Mouse (Mus musculus) kidney, embryonic 16.5 days (tissue): ENCODE results near the gene Gpr162. TPM values are rescaled to one million over a fixed set of nuclear protein-coding genes. Genes with fewer than 3 reads are reported as not detected.

Experiments
- ATAC-seq: fragments of 200-750 bp; cut with Nextera tagmentation; 2 replicates; pipeline ENCODE4 v1.8.0; 2017; ENCODE audit warnings: moderate TSS enrichment; ENCODE audit not compliant: low FRiP score, low TSS enrichment
- H3K27ac ChIP-seq: fragments of 300-500 bp; sonication (generic); 2 replicates; pipeline ENCODE4 v1.5.1; 2014; ENCODE audit warnings: low read length
- H3K27me3 ChIP-seq: fragments of 300-500 bp; sonication (generic); 2 replicates; pipeline ENCODE4 v1.6.1; 2014; ENCODE audit warnings: low read length, control low read depth, mixed read lengths; ENCODE audit not compliant: insufficient read depth
- H3K36me3 ChIP-seq: fragments of 300-500 bp; sonication (generic); 2 replicates; pipeline ENCODE4 v1.6.1; 2014; ENCODE audit warnings: low read length, control low read depth, mixed read lengths; ENCODE audit not compliant: insufficient read depth
- H3K4me1 ChIP-seq: fragments of 300-500 bp; sonication (generic); 2 replicates; pipeline ENCODE4 v1.6.1; 2014; ENCODE audit warnings: low read length, control low read depth, mixed read lengths; ENCODE audit not compliant: insufficient read depth
- H3K4me2 ChIP-seq: fragments of 300-500 bp; sonication (generic); replicated peaks from 2 replicates; pipeline ENCODE4 v1.6.1; 2014; ENCODE audit warnings: low read depth, low read length
- H3K4me3 ChIP-seq: fragments of 300-500 bp; sonication (generic); 2 replicates; pipeline ENCODE4 v1.5.1; 2014; ENCODE audit warnings: mild to moderate bottlenecking, low read length
- H3K9ac ChIP-seq: fragments of 300-500 bp; sonication (generic); replicated peaks from 2 replicates; pipeline ENCODE4 v1.6.1; 2014; ENCODE audit warnings: low read length
- H3K9me3 ChIP-seq: fragments of 300-500 bp; sonication (generic); 2 replicates; pipeline ENCODE4 v1.6.1; 2016; ENCODE audit warnings: low read length, control low read depth
- WGBS: fragments of 180-500 bp; shearing (Covaris S2); extraction: QIAGEN DNeasy Blood & Tissue Kit; methylation state at CpG from one replicate; pipeline ENCODE4 v1.1.7; 2014; 5-methylcytosine and 5-hydroxymethylcytosine counted together
- polyA plus RNA-seq: library from polyadenylated mRNA; unstranded; fragments of >200 nt; fragmentation: Nextera tagmentation; extraction: Ambion mirVana; gene quantifications from 2 replicates; pipeline ENCODE4 v1.2.1, GENCODE M21; 2015

The Gpr162 gene
- 1.1 and 1.4 TPM in 2 replicates for polyA plus RNA-seq

DNA sequence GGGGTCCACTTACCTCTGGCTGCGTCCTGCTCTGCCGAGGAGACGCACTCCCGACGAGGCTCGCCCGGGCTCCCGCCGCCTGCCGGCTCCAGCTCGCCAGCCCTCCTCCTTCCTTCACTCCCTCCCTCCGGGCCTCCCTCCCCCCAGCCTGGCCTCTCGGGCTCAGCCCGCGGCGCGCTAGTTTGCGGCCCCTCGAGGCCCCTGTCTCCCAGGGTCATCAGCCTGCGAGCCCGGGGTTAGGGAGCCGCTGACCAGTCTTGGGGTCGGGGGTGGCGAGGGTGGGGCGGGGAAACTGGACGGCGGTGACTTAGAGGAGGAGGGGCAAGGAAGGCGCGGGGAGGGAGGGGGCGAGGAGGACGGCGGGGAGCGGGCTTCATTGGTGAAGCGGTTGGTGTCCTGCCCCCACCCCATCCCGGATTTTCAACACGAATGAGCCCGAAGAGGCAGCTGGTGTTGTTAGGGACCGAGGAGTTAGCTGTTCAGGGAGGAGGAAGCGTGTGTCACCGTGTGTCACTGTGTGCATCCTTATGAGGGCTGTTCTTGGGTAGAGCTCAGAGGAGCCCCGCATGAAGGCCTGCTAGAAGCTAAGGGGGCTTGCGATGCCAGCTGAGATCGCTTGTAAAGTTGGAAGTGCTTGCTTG is at the start of gene Gpr162:
Gpr162 (minus strand) TSS at position 326 of the 641 bp plus-strand sequence.
- Histone ChIP-seq H3K27me3 (peaks cover 15% of the 10 kb centered on the region; the same call in 1 of the 2 replicates), H3K9me3 (no peaks in the 10 kb centered on the region), H3K4me2 (peak within 1 kb of the TSS; percentile 98), H3K4me1 (peaks cover 26% of the 10 kb centered on the region), H3K27ac (no peak within 1 kb of the TSS), H3K36me3 (no peaks in the 10 kb centered on the region), H3K9ac (peak within 1 kb of the TSS; percentile 80), H3K4me3 (peak within 1 kb of the TSS; percentile 58)
- peak; percentile 70 for ATAC-seq
- WGBS: 1% methylated on average over 41 of the region's 43 CpGs

DNA sequence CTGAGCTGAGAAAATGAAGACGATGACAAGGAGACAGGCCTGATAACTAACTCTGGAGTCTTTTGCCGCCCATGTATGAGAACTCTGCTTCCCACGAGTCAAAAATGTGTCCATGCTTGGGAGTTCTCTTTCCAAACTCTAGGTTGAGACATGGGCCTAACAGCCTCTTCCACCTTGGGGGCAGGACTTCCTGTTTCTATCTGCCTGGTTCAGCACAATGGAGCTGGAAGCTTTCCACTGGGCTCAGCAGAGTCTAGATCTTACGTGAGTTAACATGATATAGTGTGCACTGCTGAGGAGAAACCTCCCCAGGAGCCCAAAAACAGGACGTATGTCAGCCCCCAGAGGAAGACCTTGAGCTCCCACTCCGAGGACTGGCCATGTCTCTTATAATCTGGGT is 49.4 kb upstream of the Gpr162 start:
- Histone ChIP-seq H3K27ac (no peak overlapping the region), H3K9ac (no peak overlapping the region)
- no peak for ATAC-seq

DNA sequence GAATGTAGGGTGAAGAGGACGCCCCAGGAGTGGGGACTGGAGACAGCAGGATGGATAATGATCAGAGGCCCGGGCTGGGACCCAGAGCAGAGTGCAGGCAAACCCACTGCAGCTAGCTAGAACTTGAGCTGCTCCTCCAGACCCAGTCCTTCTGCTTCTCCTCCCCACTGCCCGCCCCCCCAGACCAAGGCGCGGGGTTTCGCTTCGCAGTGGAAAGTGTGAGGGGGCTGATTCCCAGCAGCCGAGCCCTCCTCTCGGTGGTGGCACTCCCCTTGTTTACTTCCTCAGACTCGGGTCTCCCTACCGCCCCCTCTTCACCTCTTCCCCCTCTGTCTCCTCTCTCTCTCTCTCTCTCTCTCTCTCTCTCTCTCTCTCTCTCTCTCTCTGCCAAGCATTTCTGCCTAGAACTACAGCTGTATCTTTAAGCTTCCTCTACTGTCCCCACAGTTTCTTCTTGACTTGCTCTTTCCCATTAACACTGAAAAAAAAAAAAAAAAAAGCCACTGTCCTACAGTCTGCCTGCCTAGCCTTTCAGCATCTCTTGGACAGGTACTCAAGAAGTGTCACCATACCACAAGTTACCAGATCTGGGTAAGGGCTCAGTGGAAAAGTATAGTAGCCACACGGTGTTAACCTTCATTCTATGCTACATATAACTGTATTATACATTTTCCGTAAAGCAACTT is 47.9 kb upstream of the Gpr162 start, which contains the start of gene Lag3:
Lag3 (minus strand) TSS at position 173 of the 686 bp plus-strand sequence.
- Histone ChIP-seq H3K4me1 (peaks cover 39% of the 10 kb centered on the region), H3K36me3 (peaks cover 23% of the 10 kb centered on the region), H3K4me3 (no peak within 1 kb of the TSS), H3K9me3 (no peaks in the 10 kb centered on the region), H3K4me2 (peak within 1 kb of the TSS; percentile 31; the same call in 1 of the 2 replicates), H3K27me3 (no peaks in the 10 kb centered on the region), H3K9ac (no peak within 1 kb of the TSS; the same call in 1 of the 2 replicates), H3K27ac (no peak within 1 kb of the TSS)
- WGBS: 19% methylated on average over 10 of the region's 13 CpGs
- no peak for ATAC-seq

More for the DNA sequence above, 49.4 kb upstream of the Gpr162 start:
- no peak overlapping the region for H3K4me2 ChIP-seq
- WGBS: 70% methylated on average over 6 of the region's 6 CpGs
- H3K36me3 ChIP-seq: peaks cover 23% of the 10 kb centered on the region
- no peak overlapping the region for H3K4me3 ChIP-seq
- peaks cover 39% of the 10 kb centered on the region for H3K4me1 ChIP-seq
- no peaks in the 10 kb centered on the region for H3K9me3 ChIP-seq
- no peaks in the 10 kb centered on the region for H3K27me3 ChIP-seq

DNA sequence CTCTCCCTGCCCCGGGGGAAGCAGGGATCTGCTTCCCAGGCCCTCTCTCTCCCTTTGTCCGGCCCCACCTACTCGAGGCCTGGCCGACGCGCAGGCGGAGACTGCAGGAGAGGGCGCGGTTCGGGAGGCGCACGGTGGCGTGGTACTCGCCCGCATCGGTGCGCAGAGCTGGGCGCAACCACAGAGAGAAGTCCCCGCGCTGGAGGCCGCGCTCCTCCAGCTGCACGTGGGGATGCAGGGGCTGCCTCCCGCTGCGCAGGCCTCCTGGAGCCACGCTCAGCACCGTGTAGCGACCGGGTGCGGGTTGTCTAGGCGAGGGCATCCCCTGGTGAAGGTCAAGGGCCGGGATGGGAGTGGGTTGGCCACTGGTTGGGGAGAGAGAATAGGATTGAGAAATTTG is 46.2 kb upstream of the Gpr162 start:
- Histone ChIP-seq H3K4me3 (peak overlapping the region; percentile 14), H3K27me3 (no peaks in the 10 kb centered on the region), H3K4me1 (peaks cover 29% of the 10 kb centered on the region), H3K4me2 (peak overlapping the region; percentile 41), H3K27ac (no peak overlapping the region; the same call in 1 of the 2 replicates), H3K9ac (peak overlapping the region; percentile 50), H3K36me3 (peaks cover 23% of the 10 kb centered on the region), H3K9me3 (no peaks in the 10 kb centered on the region)
- WGBS: 4% methylated on average over 32 of the region's 32 CpGs
- peak; percentile 23; the same call in 1 of the 2 replicates for ATAC-seq

DNA sequence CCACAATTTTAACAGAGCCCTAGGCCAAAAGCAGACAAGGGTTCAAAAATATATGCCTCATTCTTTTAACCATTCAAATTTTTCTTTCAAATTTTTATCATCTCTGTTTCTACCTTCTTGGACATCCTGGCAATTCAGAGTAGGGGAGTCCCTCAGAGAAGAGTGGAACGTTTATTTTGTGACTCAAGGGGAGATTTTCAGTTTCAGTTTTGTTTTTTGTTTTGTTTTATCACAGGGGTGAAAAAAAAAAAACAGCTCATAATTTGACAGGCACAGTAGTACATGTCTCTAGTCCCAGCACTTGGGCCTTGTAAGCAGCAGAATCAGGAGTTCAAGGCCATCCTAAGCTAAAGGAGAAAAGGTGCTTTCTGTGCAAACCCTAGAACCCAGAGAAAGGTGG is 44.0 kb upstream of the Gpr162 start:
- Histone ChIP-seq H3K4me2 (no peak overlapping the region), H3K4me3 (no peak overlapping the region), H3K4me1 (peaks cover 26% of the 10 kb centered on the region), H3K9me3 (no peaks in the 10 kb centered on the region), H3K36me3 (0 out of 2 replicates have a peak, but pooled peaks cover 3% of the 10 kb centered on the region), H3K27me3 (no peaks in the 10 kb centered on the region), H3K27ac (no peak overlapping the region), H3K9ac (no peak overlapping the region)
- no peak for ATAC-seq
- 79% methylated on average over 1 of the region's 1 CpGs for WGBS

DNA sequence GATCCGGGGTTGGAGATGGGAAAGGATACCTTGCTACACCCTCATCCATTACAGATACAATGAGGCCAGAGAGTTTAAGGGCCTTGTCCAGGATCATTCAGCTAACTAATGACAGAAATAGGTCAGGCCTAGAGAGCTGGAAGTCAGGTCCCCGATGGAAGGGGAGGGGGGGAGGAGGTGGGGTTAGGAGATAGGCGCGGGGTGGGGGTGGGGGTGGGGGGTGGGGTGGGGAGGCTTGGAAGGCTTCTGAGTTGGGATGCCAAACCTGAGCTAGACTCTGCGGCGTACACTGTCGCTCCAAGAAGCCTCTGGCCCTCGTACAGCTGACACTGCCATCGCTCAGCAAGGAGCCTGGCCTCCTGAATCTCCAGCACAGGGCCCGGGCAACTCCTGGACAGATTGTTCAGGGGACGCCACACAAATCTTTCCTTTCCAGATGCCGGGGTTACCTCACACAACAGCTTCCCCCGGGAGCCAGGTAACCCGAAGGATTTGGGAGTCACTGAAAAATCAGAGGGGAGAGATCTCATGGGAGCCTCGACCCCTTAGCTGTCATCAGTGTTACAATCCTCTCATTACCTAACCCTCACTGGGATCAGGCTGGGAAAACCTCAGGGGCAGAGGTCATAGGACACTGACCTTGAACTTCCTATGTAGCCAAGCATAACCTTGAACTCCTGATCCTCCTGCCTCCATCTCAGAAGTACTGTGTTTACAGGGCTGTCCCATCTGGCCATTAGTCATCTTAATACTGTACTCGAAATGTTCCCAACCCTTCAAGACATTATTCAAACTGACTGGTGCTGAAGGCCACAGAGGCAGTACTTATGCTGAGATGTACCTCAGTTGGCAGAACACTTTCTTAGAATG is 41.4 kb upstream of the Gpr162 start:
- peaks cover 21% of the 10 kb centered on the region for H3K4me1 ChIP-seq
- H3K27ac ChIP-seq: peak overlapping the region; percentile 99
- H3K9ac ChIP-seq: peak overlapping the region; percentile 77
- H3K4me3 ChIP-seq: peak overlapping the region; percentile 61
- H3K27me3 ChIP-seq: no peaks in the 10 kb centered on the region
- 0 out of 2 replicates have a peak, but pooled peaks have one; percentile 3 for ATAC-seq
- 43% methylated on average over 14 of the region's 16 CpGs for WGBS
- no peaks in the 10 kb centered on the region for H3K36me3 ChIP-seq
- H3K4me2 ChIP-seq: peak overlapping the region; percentile 73
- no peaks in the 10 kb centered on the region for H3K9me3 ChIP-seq

DNA sequence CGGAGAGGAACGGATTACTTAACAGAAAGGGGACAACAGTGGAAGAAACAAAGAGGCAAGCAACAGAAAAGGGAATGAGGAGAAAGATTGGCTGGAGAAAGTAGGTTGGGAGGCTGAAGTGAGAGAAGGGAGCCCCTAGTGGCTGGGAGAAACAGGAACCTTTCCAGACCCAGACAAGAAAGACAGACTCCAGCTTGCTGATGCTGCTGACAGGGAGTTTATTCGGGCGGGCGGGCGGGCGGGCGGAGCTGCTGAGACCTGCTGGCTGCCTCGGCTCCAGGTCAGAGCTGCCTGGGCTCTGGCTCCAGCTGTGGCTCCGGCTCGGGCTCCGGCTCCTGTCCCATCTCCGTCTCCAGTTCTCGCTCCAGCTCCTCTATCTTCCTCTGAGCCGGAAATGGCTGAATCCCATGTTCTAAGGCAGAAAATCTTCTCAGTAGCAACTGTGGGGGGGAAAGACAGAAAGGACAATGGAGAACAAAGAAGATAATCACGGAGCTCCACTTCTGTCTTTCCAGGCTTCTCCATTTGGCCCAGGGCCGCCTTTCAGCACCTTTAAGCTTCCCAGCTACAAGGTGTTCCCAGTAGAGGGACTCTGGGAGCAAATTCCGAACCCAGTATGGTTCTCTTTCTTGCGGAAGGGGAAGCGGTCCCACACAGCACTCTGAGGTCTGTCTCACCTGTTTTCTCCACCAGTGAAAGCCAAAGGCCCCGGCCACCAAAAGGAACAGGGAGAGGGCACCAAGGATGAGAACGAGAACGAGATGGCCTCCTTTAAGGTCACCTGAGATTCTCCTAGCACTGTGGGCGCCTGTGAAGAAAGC is 40.6 kb upstream of the Gpr162 start:
- Histone ChIP-seq H3K27ac (peak overlapping the region; percentile 99), H3K36me3 (no peaks in the 10 kb centered on the region), H3K4me1 (peaks cover 13% of the 10 kb centered on the region), H3K27me3 (no peaks in the 10 kb centered on the region), H3K4me2 (peak overlapping the region; percentile 73), H3K9me3 (no peaks in the 10 kb centered on the region), H3K4me3 (peak overlapping the region; percentile 61), H3K9ac (peak overlapping the region; percentile 77)
- ATAC-seq: peak; percentile 75
- 7% methylated on average over 24 of the region's 24 CpGs for WGBS

DNA sequence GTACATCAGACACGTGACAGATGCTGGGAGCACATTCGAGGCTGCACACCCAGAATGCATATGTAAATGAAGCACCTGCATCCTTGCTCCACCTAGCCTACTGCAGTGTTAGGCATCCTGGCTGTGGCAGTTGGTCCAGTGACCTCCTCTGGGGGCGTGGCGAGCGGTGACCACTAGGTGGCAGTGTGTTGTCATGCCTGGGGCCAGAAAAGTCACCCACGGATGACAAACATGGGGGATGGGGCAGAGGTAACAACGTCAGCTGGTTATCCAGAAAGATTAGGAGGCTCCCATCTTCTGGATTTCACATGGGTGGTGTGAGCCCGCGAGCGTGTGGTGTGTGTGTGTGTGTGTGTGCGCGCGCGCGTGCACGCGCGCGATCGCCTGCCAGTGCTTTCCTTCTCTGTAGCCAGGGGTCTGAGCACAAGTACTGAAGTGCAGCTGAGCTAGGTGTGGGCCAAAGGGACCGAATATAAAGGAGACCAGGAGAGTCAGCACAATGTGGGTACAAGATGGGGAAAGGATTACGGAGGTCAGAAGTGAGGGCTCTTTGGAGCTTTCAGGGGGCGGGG is 39.9 kb upstream of the Gpr162 start:
- no peaks in the 10 kb centered on the region for H3K36me3 ChIP-seq
- H3K27me3 ChIP-seq: no peaks in the 10 kb centered on the region
- H3K4me1 ChIP-seq: peaks cover 13% of the 10 kb centered on the region
- H3K4me2 ChIP-seq: peak overlapping the region; percentile 73
- H3K9ac ChIP-seq: peak overlapping the region; percentile 77
- H3K27ac ChIP-seq: peak overlapping the region; percentile 99
- H3K4me3 ChIP-seq: peak overlapping the region; percentile 61
- under 1% methylated on average over 23 of the region's 23 CpGs for WGBS
- ATAC-seq: peak; percentile 87
- H3K9me3 ChIP-seq: no peaks in the 10 kb centered on the region
